ENCODE assay signal across 37 mouse cellular contexts in the genomic region with DNA sequence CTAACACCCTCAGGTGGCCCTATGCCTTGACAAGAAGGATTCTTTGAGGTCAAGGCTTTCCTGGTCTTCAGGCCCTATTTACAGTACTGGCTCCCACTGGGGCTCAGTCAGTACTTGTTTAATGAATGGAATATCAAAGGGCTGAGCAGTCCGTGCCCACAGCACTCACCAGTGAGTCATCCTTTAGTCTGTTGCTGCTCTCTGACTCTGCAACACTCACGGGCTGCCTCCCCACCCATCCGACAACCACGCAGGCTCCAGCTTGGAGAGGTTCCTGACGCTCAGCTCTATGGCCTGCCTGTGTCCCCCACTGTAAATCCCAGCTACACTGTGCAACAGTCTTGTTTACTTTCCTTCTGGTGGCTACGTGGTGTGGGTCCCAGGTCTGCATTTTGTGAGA. TPM values are rescaled to one million over a fixed set of nuclear protein-coding genes. Genes with fewer than 3 reads are reported as not detected.
A peak's percentile ranks its signal among the peaks of the same experiment; 100 is the strongest.
DNase-seq lines count a peak whose midpoint lies in the region; ATAC-seq and TF ChIP-seq lines count a peak whose summit lies in the region.
"Had no signal": no experiment of that assay in that cellular context is flagged by ENCODE, and none has a peak within 500 bp of the region (broad histone marks: within the 10 kb centered on the region; RNA-seq: fewer than 3 reads in every experiment).

No protein-coding gene starts in this region.

- H3K9me3 ChIP-seq in stomach, postnatal 0 days (ENCODE audit: control insufficient read depth, low read length), result no peaks in the 10 kb centered on the region
- H3K9me3 ChIP-seq in forebrain, embryonic 15.5 days, result no peaks in the 10 kb centered on the region
- H3K9me3 ChIP-seq: hindbrain, embryonic 10.5 days; hindbrain, embryonic 15.5 days; neural tube, embryonic 13.5 days had no signal

- no peak overlapping the region for H3K4me2 ChIP-seq in stomach, postnatal 0 days (replicated peaks; ENCODE audit: low read depth)
- no peak overlapping the region for H3K4me2 ChIP-seq in forebrain, embryonic 15.5 days (replicated peaks)
- H3K4me2 ChIP-seq: hindbrain, embryonic 15.5 days; lung, embryonic 14.5 days; midbrain, embryonic 11.5 days; neural tube, embryonic 13.5 days had no signal

- ATAC-seq in stomach, postnatal 0 days (ENCODE audit: low FRiP score, low TSS enrichment), result peak; percentile 60
- ATAC-seq in forebrain, embryonic 15.5 days (replicated peaks), result no peak
- ATAC-seq: forebrain, embryonic 16.5 days had no signal

- H3K27me3 ChIP-seq in stomach, postnatal 0 days (ENCODE audit: control insufficient read depth, insufficient read depth, low read length), result no peaks in the 10 kb centered on the region
- no peaks in the 10 kb centered on the region for H3K27me3 ChIP-seq in forebrain, embryonic 15.5 days
- H3K27me3 ChIP-seq: CH12.LX; hindbrain, embryonic 15.5 days; neural tube, embryonic 13.5 days had no signal

- H3K4me1 ChIP-seq in stomach, postnatal 0 days (replicated peaks; ENCODE audit: control insufficient read depth, insufficient read depth), result 0 out of 2 replicates have a peak, but pooled peaks cover 3% of the 10 kb centered on the region
- 0 out of 2 replicates have a peak, but pooled peaks cover 3% of the 10 kb centered on the region for H3K4me1 ChIP-seq in forebrain, embryonic 15.5 days
- H3K4me1 ChIP-seq: neural tube, embryonic 13.5 days had no signal

- no peak overlapping the region for H3K27ac ChIP-seq in stomach, postnatal 0 days (replicated peaks)
- no peak overlapping the region for H3K27ac ChIP-seq in forebrain, embryonic 15.5 days (replicated peaks)
- H3K27ac ChIP-seq: hindbrain, embryonic 10.5 days; hindbrain, embryonic 15.5 days; kidney, postnatal 0 days; liver, embryonic 14.5 days; neural tube, embryonic 13.5 days had no signal

- WGBS in stomach, postnatal 0 days, result 43% methylated on average over 6 of the region's 6 CpGs
- WGBS in forebrain, embryonic 15.5 days, result 90% methylated on average over 6 of the region's 6 CpGs

- H3K9ac ChIP-seq in stomach, postnatal 0 days (ENCODE audit: low read length), result no peak overlapping the region
- H3K9ac ChIP-seq in forebrain, embryonic 15.5 days (replicated peaks), result no peak overlapping the region
- H3K9ac ChIP-seq: hindbrain, embryonic 15.5 days; liver, embryonic 14.5 days; lung, embryonic 14.5 days; neural tube, embryonic 13.5 days had no signal

- no peak for TF ChIP-seq CTCF in stomach, postnatal 0 days (IDR thresholded peaks at IDR 0.05; ENCODE audit: low read depth)

- TF ChIP-seq EP300 in stomach, postnatal 0 days (optimal IDR thresholded peaks at IDR 0.05), result no peak

- no peaks in the 10 kb centered on the region for H3K36me3 ChIP-seq in stomach, postnatal 0 days (ENCODE audit: control insufficient read depth, insufficient read depth, low read length)
- no peaks in the 10 kb centered on the region for H3K36me3 ChIP-seq in forebrain, embryonic 15.5 days
- H3K36me3 ChIP-seq: hindbrain, embryonic 10.5 days; hindbrain, embryonic 15.5 days; neural tube, embryonic 13.5 days had no signal

- peak; percentile 37 for DNase-seq in urinary bladder, postnatal 14 days (ENCODE audit: low spot score)
- no peak for DNase-seq in urinary bladder, adult 2 months (ENCODE audit: low spot score)
- DNase-seq in adrenal gland, adult 2 months, result peak; percentile 67
- DNase-seq in adrenal gland, postnatal 36 days, result peak; percentile 43 to 63
- DNase-seq in stomach, postnatal 0 days (ENCODE audit: low spot score), result no peak
- DNase-seq in heart, adult 18-20 months, result no peak
- no peak for DNase-seq in thymus, postnatal 36 days
- DNase-seq: B cell, adult 2 months; cerebellum, adult 8-10 months; cerebellum, postnatal 25 days; heart, postnatal 14 days; kidney, adult 2 months; liver; lung, embryonic 14.5 days; lung, postnatal 36 days; right cerebral cortex, postnatal 4 days; thymus, postnatal 14 days had no signal

- no peak overlapping the region for H3K4me3 ChIP-seq in stomach, postnatal 0 days (ENCODE audit: low read depth, low read length)
- H3K4me3 ChIP-seq in forebrain, embryonic 15.5 days, result no peak overlapping the region
- H3K4me3 ChIP-seq: hindbrain, embryonic 10.5 days; hindbrain, embryonic 15.5 days; neural tube, embryonic 13.5 days had no signal

RNA-seq across cellular contexts. Expression of a gene that starts 5.0 kb away (rescaled TPM):
- 0.01 TPM in 2 replicates for polyA plus RNA-seq in urinary bladder, adult 2 months (2012; rRNA removed)
- total RNA-seq in adrenal gland, adult 2 months (2021), result not detected
- not detected in 2 replicates for polyA plus RNA-seq in adrenal gland, adult 2 months (2012; rRNA removed)
- not detected for total RNA-seq in adrenal gland, postnatal 36 days (2021)
- polyA plus RNA-seq in stomach, postnatal 0 days (2015; fragmentation: Nextera tagmentation; extraction: Ambion mirVana), result 0.06 and 0.08 TPM in 2 replicates
- 0.04 TPM in 1 of 2 replicates, not detected in the other for polyA plus RNA-seq in forebrain, embryonic 15.5 days (2015; fragmentation: Nextera tagmentation; extraction: Ambion mirVana)
- under 1 TPM in 1 of 2 experiments, not detected in 1; 0.03 TPM for total RNA-seq in heart, adult 18-20 months (2021)
- total RNA-seq: adrenal gland, adult 18-20 months; gastrocnemius, adult 8-10 months; heart, postnatal 14 days; layer of hippocampus, postnatal 10 days; left cerebral cortex, adult 18-20 months; left cerebral cortex, postnatal 14 days; megakaryocyte, adult 5-6 weeks; midbrain, postnatal 0 days had no signal
- polyA plus RNA-seq: embryonic facial prominence, embryonic 11.5 days; heart, embryonic 14.5 days; hindbrain, embryonic 15.5 days; intestine, embryonic 14.5 days; kidney, postnatal 0 days; lung, embryonic 14.5 days; midbrain, embryonic 11.5 days; midbrain, postnatal 0 days had no signal

RNA-seq across cellular contexts. Expression of a gene that starts 43.2 kb away (rescaled TPM):
- polyA plus RNA-seq in urinary bladder, adult 2 months (2012; rRNA removed), result 0.08 and 0.25 TPM in 2 replicates
- total RNA-seq in adrenal gland, adult 2 months (2021), result under 1 TPM; 0.32 to 0.48 TPM
- polyA plus RNA-seq in adrenal gland, adult 2 months (2012; rRNA removed), result 0.41 and 0.45 TPM in 2 replicates
- total RNA-seq in adrenal gland, postnatal 36 days (2021), result not detected
- polyA plus RNA-seq in stomach, postnatal 0 days (2015; fragmentation: Nextera tagmentation; extraction: Ambion mirVana), result 0.12 and 0.13 TPM in 2 replicates
- 0.14 TPM in 1 of 2 replicates, not detected in the other for polyA plus RNA-seq in forebrain, embryonic 15.5 days (2015; fragmentation: Nextera tagmentation; extraction: Ambion mirVana)
- total RNA-seq in heart, adult 18-20 months (2021), result 1 to 10 TPM in 1 of 2 experiments, under 1 TPM in 1; 0.72 to 5.1 TPM
- total RNA-seq: gastrocnemius, adult 8-10 months; left cerebral cortex, adult 18-20 months; left cerebral cortex, postnatal 14 days had no signal
- polyA plus RNA-seq: embryonic facial prominence, embryonic 11.5 days; forebrain, embryonic 16.5 days; heart, embryonic 14.5 days; hindbrain, embryonic 10.5 days; kidney, postnatal 0 days; limb, embryonic 11.5 days; lung, embryonic 14.5 days; midbrain, postnatal 0 days; neural tube, embryonic 13.5 days had no signal

Comparison
In these comparisons a context has a peak if more than half of its experiments do, and no peak if none do; other contexts are left out.
1. DNase-seq: peak in urinary bladder, postnatal 14 days (single experiment), adrenal gland, adult 2 months (single experiment) and adrenal gland, postnatal 36 days (2 of 2); none in urinary bladder, adult 2 months (single experiment), stomach, postnatal 0 days (single experiment), heart, adult 18-20 months (0 of 2) and thymus, postnatal 36 days (0 of 2).